15 mouse cellular contexts compared by ENCODE assay signal in genomic region chr2:172476707-172477260, GRCm38 (mm10). TPM values are rescaled to one million over a fixed set of nuclear protein-coding genes. Genes with fewer than 3 reads are reported as not detected.
DNase-seq lines count a peak whose midpoint lies in the region; ATAC-seq and TF ChIP-seq lines count a peak whose summit lies in the region.
"Had no signal": no experiment of that assay in that cellular context is flagged by ENCODE, and none has a peak within 500 bp of the region (broad histone marks: within the 10 kb centered on the region; RNA-seq: fewer than 3 reads in every experiment).

No protein-coding gene starts in this region.

- no peak for TF ChIP-seq CTCF in MEL (IDR thresholded peaks at IDR 0.05 in 2 of 3, conservative IDR thresholded peaks at IDR 0.05 in 1 of 3; ENCODE audit: control insufficient read depth in 1 of 3, insufficient read depth in 1 of 3, low read depth in 2 of 3, low read length in 3 of 3, poor library complexity in 1 of 3, severe bottlenecking in 1 of 3)

- H3K4me1 ChIP-seq in heart, embryonic 11.5 days (ENCODE audit: control insufficient read depth, insufficient read depth, low read length) = peaks cover 6% of the 10 kb centered on the region
- no peaks in the 10 kb centered on the region for H3K4me1 ChIP-seq in limb, embryonic 11.5 days (ENCODE audit: control insufficient read depth, insufficient read depth, low read length)
- peaks cover 8% of the 10 kb centered on the region; the same call in 1 of the 2 replicates for H3K4me1 ChIP-seq in limb, embryonic 10.5 days
- H3K4me1 ChIP-seq in MEL (ENCODE audit: control insufficient read depth in 1 of 2, insufficient read depth in 2 of 2, low read length in 2 of 2) = no peaks in the 10 kb centered on the region
- H3K4me1 ChIP-seq in forebrain, embryonic 12.5 days = peaks cover 4% of the 10 kb centered on the region; the same call in 1 of the 2 replicates

- no peak for TF ChIP-seq POLR2A in MEL (IDR thresholded peaks at IDR 0.05; ENCODE audit: control insufficient read depth in 1 of 2, insufficient read depth in 1 of 2, low read depth in 1 of 2, low read length in 2 of 2, poor library complexity in 1 of 2)

- H3K9me3 ChIP-seq in heart, embryonic 11.5 days (replicated peaks; ENCODE audit: control insufficient read depth, low read length) = no peaks in the 10 kb centered on the region
- H3K9me3 ChIP-seq in limb, embryonic 11.5 days (ENCODE audit: control insufficient read depth, low read length) = no peaks in the 10 kb centered on the region
- H3K9me3 ChIP-seq in limb, embryonic 10.5 days (replicated peaks) = no peaks in the 10 kb centered on the region
- no peaks in the 10 kb centered on the region for H3K9me3 ChIP-seq in MEL (replicated peaks; ENCODE audit: insufficient read depth, low read length)
- no peaks in the 10 kb centered on the region for H3K9me3 ChIP-seq in forebrain, embryonic 12.5 days
- H3K9me3 ChIP-seq: midbrain, embryonic 10.5 days had no signal

- H3K9ac ChIP-seq in heart, embryonic 11.5 days (ENCODE audit: low read depth, low read length) = no peak overlapping the region
- no peak overlapping the region for H3K9ac ChIP-seq in limb, embryonic 11.5 days (ENCODE audit: low read length)
- peak overlapping the region; percentile 26; the same call in 1 of the 2 replicates for H3K9ac ChIP-seq in MEL (ENCODE audit: control insufficient read depth, low read depth, low read length, poor library complexity, severe bottlenecking)
- H3K9ac ChIP-seq in forebrain, embryonic 12.5 days = no peak overlapping the region
- H3K9ac ChIP-seq: lung, embryonic 14.5 days had no signal

- TF ChIP-seq RAD21 in MEL (IDR thresholded peaks at IDR 0.05; ENCODE audit: low read depth, low read length) = no peak

- no peak for ATAC-seq in heart, embryonic 11.5 days (replicated peaks; ENCODE audit: insufficient number of reproducible peaks, low FRiP score, low TSS enrichment)
- 0 out of 2 replicates have a peak, but pooled peaks have one; percentile 33 for ATAC-seq in limb, embryonic 11.5 days (ENCODE audit: insufficient number of reproducible peaks, low FRiP score, low TSS enrichment, low read depth)
- no peak for ATAC-seq in forebrain, embryonic 12.5 days (ENCODE audit: low FRiP score)

- 17% methylated on average over 10 of the region's 10 CpGs for WGBS in heart, embryonic 11.5 days (ENCODE audit: insufficient replicate concordance)
- 39% methylated on average over 10 of the region's 10 CpGs for WGBS in limb, embryonic 11.5 days
- 36% methylated on average over 10 of the region's 10 CpGs for WGBS in limb, embryonic 10.5 days
- 40% methylated on average over 10 of the region's 10 CpGs for WGBS in forebrain, embryonic 12.5 days

- peak overlapping the region; percentile 49 for H3K4me2 ChIP-seq in heart, embryonic 11.5 days
- H3K4me2 ChIP-seq in limb, embryonic 11.5 days (ENCODE audit: low read depth, severe bottlenecking) = 0 out of 2 replicates have a peak overlapping the region, but pooled peaks have one; percentile 3
- no peak overlapping the region for H3K4me2 ChIP-seq in forebrain, embryonic 12.5 days
- H3K4me2 ChIP-seq: lung, embryonic 14.5 days had no signal

- DNase-seq in heart, adult 18-20 months = no peak
- no peak for DNase-seq in limb, embryonic 11.5 days (ENCODE audit: low spot score)
- no peak for DNase-seq in limb, embryonic 10.5 days (ENCODE audit: low spot score)
- peak; percentile 40 for DNase-seq in MEL (ENCODE audit: low read depth, low spot score)
- DNase-seq in naive thymus-derived CD4-positive, alpha-beta T cell, adult 2 months (ENCODE audit: low read depth) = peak; percentile 16
- DNase-seq: adrenal gland, postnatal 25 days; lung, embryonic 14.5 days; thymus, adult 2 months had no signal

- H3K4me3 ChIP-seq in heart, embryonic 11.5 days (ENCODE audit: low read depth, low read length) = no peak overlapping the region
- H3K4me3 ChIP-seq in limb, embryonic 11.5 days (ENCODE audit: low read depth, low read length) = no peak overlapping the region
- no peak overlapping the region for H3K4me3 ChIP-seq in limb, embryonic 10.5 days
- H3K4me3 ChIP-seq in MEL (ENCODE audit: control insufficient read depth in 1 of 2, insufficient read depth in 1 of 2, low read depth in 2 of 2, low read length in 2 of 2) = peak overlapping the region; percentile 1 to 57; a peak in 3 of 4 replicates
- H3K4me3 ChIP-seq in forebrain, embryonic 12.5 days (replicated peaks) = no peak overlapping the region
- H3K4me3 ChIP-seq: midbrain, embryonic 10.5 days had no signal

- H3K36me3 ChIP-seq in heart, embryonic 11.5 days (ENCODE audit: control insufficient read depth, insufficient read depth, low read length) = no peaks in the 10 kb centered on the region
- no peaks in the 10 kb centered on the region for H3K36me3 ChIP-seq in limb, embryonic 11.5 days (ENCODE audit: control insufficient read depth, insufficient read depth, low read length)
- H3K36me3 ChIP-seq in limb, embryonic 10.5 days = no peaks in the 10 kb centered on the region
- peaks cover 0 to 4% of the 10 kb centered on the region in 2 experiments; a peak in 2 of 4 replicates for H3K36me3 ChIP-seq in MEL (ENCODE audit: control insufficient read depth in 1 of 2, insufficient read depth in 2 of 2, low read length in 2 of 2)
- no peaks in the 10 kb centered on the region for H3K36me3 ChIP-seq in forebrain, embryonic 12.5 days (replicated peaks)
- H3K36me3 ChIP-seq: midbrain, embryonic 10.5 days had no signal

- H3K27me3 ChIP-seq in heart, embryonic 11.5 days (ENCODE audit: control insufficient read depth, insufficient read depth, low read length) = no peaks in the 10 kb centered on the region
- 0 out of 2 replicates have a peak, but pooled peaks cover 2% of the 10 kb centered on the region for H3K27me3 ChIP-seq in limb, embryonic 11.5 days (ENCODE audit: control insufficient read depth, insufficient read depth, low read length)
- H3K27me3 ChIP-seq in limb, embryonic 10.5 days (ENCODE audit: low read depth, poor library complexity, severe bottlenecking) = peaks cover 5% of the 10 kb centered on the region; the same call in 1 of the 2 replicates
- H3K27me3 ChIP-seq in MEL (ENCODE audit: control insufficient read depth in 1 of 2, insufficient read depth in 2 of 2, low read length in 2 of 2) = no peaks in the 10 kb centered on the region
- H3K27me3 ChIP-seq in forebrain, embryonic 12.5 days = peaks cover 7% of the 10 kb centered on the region; the same call in 1 of the 2 replicates

- peak overlapping the region; percentile 22; the same call in 1 of the 2 replicates for H3K27ac ChIP-seq in heart, embryonic 11.5 days (ENCODE audit: low read depth, low read length)
- H3K27ac ChIP-seq in limb, embryonic 11.5 days (replicated peaks; ENCODE audit: low read depth, low read length) = no peak overlapping the region
- no peak overlapping the region for H3K27ac ChIP-seq in limb, embryonic 10.5 days
- no peak overlapping the region for H3K27ac ChIP-seq in MEL (ENCODE audit: control insufficient read depth, low read depth, low read length)
- no peak overlapping the region for H3K27ac ChIP-seq in forebrain, embryonic 12.5 days
- H3K27ac ChIP-seq: midbrain, embryonic 10.5 days had no signal

- no peaks in the 10 kb centered on the region for H3K79me2 ChIP-seq in MEL (ENCODE audit: control insufficient read depth, insufficient read depth, low read length, poor library complexity)

- no peak for TF ChIP-seq EP300 in MEL (IDR thresholded peaks at IDR 0.05; ENCODE audit: low read depth in 1 of 2, low read length in 2 of 2)

TF ChIP-seq in MEL, 35 proteins besides CTCF, POLR2A, EP300 and RAD21:
- TF ChIP-seq TCF12 (IDR thresholded peaks at IDR 0.05; ENCODE audit: low read depth, low read length) = no peak
- peak; percentile 64 for TF ChIP-seq MXI1 (IDR thresholded peaks at IDR 0.05; ENCODE audit: low read depth, low read length)

RNA-seq across cellular contexts. Expression of gene Fam209, which starts 4.5 kb away (rescaled TPM):
- 0.24 and 0.68 TPM in 2 replicates for polyA plus RNA-seq in heart, embryonic 11.5 days (2014; fragmentation: Nextera tagmentation; extraction: Ambion mirVana)
- not detected for total RNA-seq in heart, adult 18-20 months (2021)
- polyA plus RNA-seq in limb, embryonic 11.5 days (2014; fragmentation: Nextera tagmentation; extraction: Ambion mirVana) = not detected in 2 replicates
- polyA plus RNA-seq in limb, embryonic 10.5 days (2016; fragmentation: Nextera tagmentation; extraction: Ambion mirVana) = 0.21 TPM in 1 of 2 replicates, not detected in the other
- total RNA-seq in MEL (2012; rRNA removed) = 0.31 TPM in 1 of 2 replicates, not detected in the other
- polyA plus RNA-seq in MEL (2012; ENCODE audit: insufficient read depth in 1 of 2, insufficient read length in 2 of 2, low read depth in 1 of 2, low replicate concordance in 2 of 2, missing spikeins in 1 of 2) = under 1 TPM in 1 of 2 experiments, not detected in 1; 0.65 TPM
- 0.38 and 0.81 TPM in 2 replicates for polyA plus RNA-seq in forebrain, embryonic 12.5 days (2016; fragmentation: Nextera tagmentation; extraction: Ambion mirVana)
- total RNA-seq: left cerebral cortex, postnatal 14 days had no signal
- polyA plus RNA-seq: cortical plate, adult 2 months had no signal

RNA-seq across cellular contexts. Expression of gene Gcnt7, which starts 18.4 kb away (rescaled TPM):
- polyA plus RNA-seq in heart, embryonic 11.5 days (2014; fragmentation: Nextera tagmentation; extraction: Ambion mirVana) = 0.80 and 0.87 TPM in 2 replicates
- not detected for total RNA-seq in heart, adult 18-20 months (2021)
- 0.56 and 1.1 TPM in 2 replicates for polyA plus RNA-seq in limb, embryonic 11.5 days (2014; fragmentation: Nextera tagmentation; extraction: Ambion mirVana)
- polyA plus RNA-seq in limb, embryonic 10.5 days (2016; fragmentation: Nextera tagmentation; extraction: Ambion mirVana) = 1.9 and 2.2 TPM in 2 replicates
- 0.15 TPM in 1 of 2 replicates, not detected in the other for total RNA-seq in MEL (2012; rRNA removed)
- under 1 TPM in 1 of 2 experiments, not detected in 1; 0.22 TPM for polyA plus RNA-seq in MEL (2012; ENCODE audit: insufficient read depth in 1 of 2, insufficient read length in 2 of 2, low read depth in 1 of 2, low replicate concordance in 2 of 2, missing spikeins in 1 of 2)
- polyA plus RNA-seq in forebrain, embryonic 12.5 days (2016; fragmentation: Nextera tagmentation; extraction: Ambion mirVana) = 2.1 and 2.2 TPM in 2 replicates
- total RNA-seq: adrenal gland, postnatal 25 days; layer of hippocampus, adult 18-20 months; left cerebral cortex, postnatal 14 days had no signal
- polyA plus RNA-seq: cortical plate, adult 2 months; spleen, adult 2 months; thymus, adult 2 months had no signal

RNA-seq across cellular contexts. Expression of gene Rtf2, which starts 36.4 kb away (rescaled TPM):
- 52.1 and 55.7 TPM in 2 replicates for polyA plus RNA-seq in heart, embryonic 11.5 days (2014; fragmentation: Nextera tagmentation; extraction: Ambion mirVana)
- total RNA-seq in heart, adult 18-20 months (2021) = 10 to 100 TPM; 30.6 to 32.7 TPM
- 74.6 and 78.9 TPM in 2 replicates for polyA plus RNA-seq in limb, embryonic 11.5 days (2014; fragmentation: Nextera tagmentation; extraction: Ambion mirVana)
- polyA plus RNA-seq in limb, embryonic 10.5 days (2016; fragmentation: Nextera tagmentation; extraction: Ambion mirVana) = 78.6 and 79.5 TPM in 2 replicates
- total RNA-seq in MEL (2012; rRNA removed) = 59.2 and 68.2 TPM in 2 replicates
- polyA plus RNA-seq in MEL (2012; ENCODE audit: insufficient read depth in 1 of 2, insufficient read length in 2 of 2, low read depth in 1 of 2, low replicate concordance in 2 of 2, missing spikeins in 1 of 2) = 10 to 100 TPM in 1 of 2 experiments, not detected in 1; 81.5 TPM
- 86.9 and 93.5 TPM in 2 replicates for polyA plus RNA-seq in forebrain, embryonic 12.5 days (2016; fragmentation: Nextera tagmentation; extraction: Ambion mirVana)

Comparison
In these comparisons a context has a peak if more than half of its experiments do, and no peak if none do; other contexts are left out.
1. H3K4me3 ChIP-seq: peak in MEL (2 of 2); none in heart, embryonic 11.5 days (single experiment), limb, embryonic 11.5 days (single experiment), limb, embryonic 10.5 days (single experiment) and forebrain, embryonic 12.5 days (single experiment).
2. DNase-seq: peak in MEL (single experiment) and naive thymus-derived CD4-positive, alpha-beta T cell, adult 2 months (single experiment); none in heart, adult 18-20 months (0 of 2), limb, embryonic 11.5 days (single experiment) and limb, embryonic 10.5 days (single experiment).